Mouse (Mus musculus) urinary bladder, adult 2 months (tissue): ENCODE data around the gene Dmbx1. TPM values are rescaled to one million over a fixed set of nuclear protein-coding genes. Genes with fewer than 3 reads are reported as not detected.

ENCODE experiments used
- DNase-seq: peaks from one replicate; pipeline ENCODE4 v3.0.0; 2022; ENCODE audit warnings: low spot score
- polyA plus RNA-seq: library from polyadenylated mRNA; depleted of rRNA; stranded (reverse); fragments of >200 nt; gene quantifications from 2 replicates; pipeline ENCODE4 v1.2.3, GENCODE M21; 2012; rRNA removed

Dmbx1 gene
- polyA plus RNA-seq, 1 experiment = not detected

GRCm38 (mm10) chr4:115890066-115890465 is 49.7 kb downstream of the Dmbx1 start:
- no peak for DNase-seq

DNA sequence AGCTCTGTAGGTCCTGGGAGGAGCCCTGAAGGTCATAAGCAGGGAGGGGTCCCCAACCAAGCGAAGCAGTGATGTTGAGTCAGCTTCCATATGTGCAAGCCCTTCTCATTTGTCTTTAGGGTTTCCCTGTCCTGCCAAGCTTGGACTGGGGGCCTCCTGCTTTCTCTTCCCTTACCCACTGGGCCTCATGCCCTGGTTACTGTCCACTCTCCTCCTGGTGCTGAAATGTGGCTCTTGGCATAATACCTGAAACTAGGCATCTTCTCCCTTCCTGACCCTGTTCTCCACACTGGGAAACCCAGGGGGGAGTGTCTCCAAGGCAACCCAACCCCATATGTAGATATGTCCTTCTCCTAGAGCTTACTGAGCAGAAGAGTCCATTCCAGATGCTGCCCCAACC is 52.9 kb downstream of the Dmbx1 start:
- no peak for DNase-seq

GRCm38 (mm10) chr4:115885846-115886245 is 53.9 kb downstream of the Dmbx1 start:
- DNase-seq = no peak

GRCm38 (mm10) chr4:115884022-115884421 is 55.7 kb downstream of the Dmbx1 start, which contains the start of gene Kncn:
Gene Kncn (plus strand): TSS chr4:115884400.
- DNase-seq = no peak

DNA sequence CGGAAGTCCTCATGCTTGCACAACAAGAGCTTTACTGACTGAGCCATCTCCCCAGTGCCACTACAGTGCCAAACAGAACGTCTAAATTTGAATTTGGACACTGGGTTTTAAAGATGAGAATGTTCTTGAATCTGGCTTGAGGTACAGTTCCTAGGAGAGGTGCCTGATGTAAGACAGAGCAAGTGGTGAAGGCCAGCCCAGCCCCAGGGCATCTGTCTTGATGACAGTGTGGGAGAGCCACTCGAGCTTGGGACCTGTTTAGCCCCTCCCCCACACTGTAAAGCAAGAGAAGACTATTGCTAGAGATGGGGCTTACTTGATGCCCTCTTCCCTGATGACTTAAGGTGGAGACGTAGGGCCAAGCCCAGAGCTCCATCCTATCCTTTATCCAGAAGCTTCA is 57.5 kb downstream of the Dmbx1 start:
- no peak for DNase-seq

GRCm38 (mm10) chr4:115881183-115881582 is 58.5 kb downstream of the Dmbx1 start:
- no peak for DNase-seq

GRCm38 (mm10) chr4:115878828-115879227 is 60.9 kb downstream of the Dmbx1 start:
- no peak for DNase-seq

GRCm38 (mm10) chr4:115878216-115878678 is 61.5 kb downstream of the Dmbx1 start:
- DNase-seq = no peak

DNA sequence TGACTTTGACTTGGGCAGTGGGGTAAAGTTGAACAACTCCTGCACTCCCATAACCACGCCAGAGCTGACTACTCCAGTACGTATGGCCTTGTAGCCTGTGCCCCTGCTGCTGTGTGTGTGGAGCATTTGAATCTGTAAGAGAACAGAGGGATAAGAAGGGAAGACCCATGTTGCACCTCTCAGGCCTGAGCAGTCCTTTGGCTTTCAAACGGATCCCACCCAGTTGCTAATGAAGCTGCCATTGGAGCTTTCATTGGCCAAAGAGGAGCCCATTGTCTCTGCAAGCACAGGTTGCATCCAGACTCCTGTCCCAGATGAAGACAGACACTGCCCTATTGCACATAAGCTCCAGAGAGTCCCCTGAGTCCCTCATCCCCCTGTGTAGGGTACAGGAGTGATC is 66.5 kb downstream of the Dmbx1 start:
- no peak for DNase-seq

GRCm38 (mm10) chr4:115869512-115870210 is 70.1 kb downstream of the Dmbx1 start:
- no peak for DNase-seq

Other genes starting within 250 kb of the Dmbx1 start
- 28.4 and 31.7 TPM in 2 replicates for gene Efcab14, start 202.2 kb downstream of the Dmbx1 start, polyA plus RNA-seq
- gene Tex38, start 158.9 kb downstream of the Dmbx1 start, polyA plus RNA-seq = 0.32 and 0.34 TPM in 2 replicates
- 18.1 and 19.0 TPM in 2 replicates for gene Atpaf1, start 155.1 kb downstream of the Dmbx1 start, polyA plus RNA-seq
- gene Mob3c, start 111.8 kb downstream of the Dmbx1 start, polyA plus RNA-seq = 10.3 and 19.3 TPM in 2 replicates
- 44.8 and 59.6 TPM in 2 replicates for gene Mknk1, start 100.7 kb downstream of the Dmbx1 start, polyA plus RNA-seq
- 0.04 TPM in 1 of 2 replicates, not detected in the other for gene Kncn, start 55.5 kb downstream of the Dmbx1 start, polyA plus RNA-seq
- gene 6430628N08Rik, start 49.3 kb downstream of the Dmbx1 start, polyA plus RNA-seq = not detected in 2 replicates
- 11.9 and 14.2 TPM in 2 replicates for gene Faah, start 78.0 kb upstream of the Dmbx1 start, polyA plus RNA-seq
- 10.3 and 11.1 TPM in 2 replicates for gene Nsun4, start 114.0 kb upstream of the Dmbx1 start, polyA plus RNA-seq
- 669 and 757 TPM in 2 replicates for gene Uqcrh, start 135.1 kb upstream of the Dmbx1 start, polyA plus RNA-seq
- gene Lrrc41, start 135.3 kb upstream of the Dmbx1 start, polyA plus RNA-seq = 25.8 and 26.4 TPM in 2 replicates
- 1.1 and 1.3 TPM in 2 replicates for gene Rad54l, start 183.8 kb upstream of the Dmbx1 start, polyA plus RNA-seq
- gene Pomgnt1, start 183.9 kb upstream of the Dmbx1 start, polyA plus RNA-seq = 62.6 and 72.7 TPM in 2 replicates
- 3.9 and 4.5 TPM in 2 replicates for gene Lurap1, start 211.4 kb upstream of the Dmbx1 start, polyA plus RNA-seq
- gene Tspan1, start 227.7 kb upstream of the Dmbx1 start, polyA plus RNA-seq = 0.62 and 0.83 TPM in 2 replicates
- gene 1700042G07Rik, start 233.4 kb upstream of the Dmbx1 start, polyA plus RNA-seq = not detected in 2 replicates
- gene Gm49337, start 233.5 kb upstream of the Dmbx1 start, polyA plus RNA-seq = not detected in 2 replicates